ENCODE assay signal across 23 mouse cellular contexts in the genomic region with DNA sequence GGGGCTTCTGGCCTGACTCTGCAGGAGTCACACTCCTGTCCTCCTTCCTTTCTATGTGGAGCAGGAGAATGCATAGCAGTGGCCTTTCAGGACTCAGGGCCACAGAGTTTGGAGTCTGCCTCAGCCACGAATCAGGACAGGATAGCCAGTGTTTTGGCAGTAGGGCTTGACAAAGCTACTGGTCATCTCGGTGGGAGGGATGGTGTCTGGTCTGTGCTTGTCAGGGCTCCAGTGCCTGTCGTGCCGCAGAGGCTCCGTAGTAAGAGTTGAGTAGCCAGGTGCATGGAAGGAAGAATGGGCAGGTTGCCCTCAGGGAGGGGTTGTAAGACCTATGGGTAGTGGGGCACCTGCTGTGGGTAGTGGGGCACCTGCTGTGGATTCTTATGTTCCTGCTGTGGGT.
DNase-seq lines count a peak whose midpoint lies in the region; ATAC-seq and TF ChIP-seq lines count a peak whose summit lies in the region.
"Had no signal": no experiment of that assay in that cellular context is flagged by ENCODE, and none has a peak within 500 bp of the region (broad histone marks: within the 10 kb centered on the region; RNA-seq: fewer than 3 reads in every experiment).

No protein-coding gene starts in this region.

- no peaks in the 10 kb centered on the region for H3K36me3 ChIP-seq in midbrain, embryonic 11.5 days (ENCODE audit: control insufficient read depth, insufficient read depth, low read length)
- H3K36me3 ChIP-seq: embryonic facial prominence, embryonic 12.5 days; embryonic facial prominence, embryonic 15.5 days; heart, embryonic 10.5 days; hindbrain, embryonic 12.5 days; hindbrain, embryonic 15.5 days had no signal

- H3K27ac ChIP-seq in cerebellum, adult 2 months (ENCODE audit: insufficient read depth, low read length) = peak overlapping the region; percentile 29
- no peak overlapping the region for H3K27ac ChIP-seq in midbrain, embryonic 11.5 days (ENCODE audit: low read depth, low read length)
- H3K27ac ChIP-seq: embryonic facial prominence, embryonic 12.5 days; embryonic facial prominence, embryonic 15.5 days; forebrain, embryonic 13.5 days; heart, adult 2 months; heart, embryonic 10.5 days; hindbrain, embryonic 12.5 days; hindbrain, embryonic 15.5 days had no signal

- peak; percentile 65; the same call in 1 of the 2 replicates for ATAC-seq in cerebellum, adult (ENCODE audit: insufficient number of reproducible peaks, low FRiP score, low TSS enrichment)
- ATAC-seq in erythroid progenitor cell, adult 5-6 weeks (replicated peaks; ENCODE audit: low FRiP score, poor library complexity, severe bottlenecking) = no peak
- no peak for ATAC-seq in midbrain, embryonic 11.5 days (ENCODE audit: low FRiP score)
- ATAC-seq: activated CD4-positive, CD25-positive, alpha-beta regulatory T cell, adult 4 months; forebrain, embryonic 13.5 days; forebrain, embryonic 16.5 days; intestine, postnatal 0 days had no signal

- WGBS in cerebellum, adult 2 months = 13% methylated on average over 5 of the region's 5 CpGs
- WGBS in midbrain, embryonic 11.5 days = 81% methylated on average over 5 of the region's 5 CpGs

- H3K4me3 ChIP-seq in cerebellum, adult 2 months (replicated peaks; ENCODE audit: insufficient read depth, low read depth, low read length) = no peak overlapping the region
- no peak overlapping the region for H3K4me3 ChIP-seq in midbrain, embryonic 11.5 days (ENCODE audit: low read depth, low read length)
- H3K4me3 ChIP-seq: embryonic facial prominence, embryonic 12.5 days; embryonic facial prominence, embryonic 15.5 days; forebrain, embryonic 13.5 days; heart, adult 2 months; heart, embryonic 10.5 days; hindbrain, embryonic 12.5 days; hindbrain, embryonic 15.5 days had no signal

- H3K9ac ChIP-seq in midbrain, embryonic 11.5 days (ENCODE audit: low read length) = no peak overlapping the region
- H3K9ac ChIP-seq: embryonic facial prominence, embryonic 12.5 days; embryonic facial prominence, embryonic 15.5 days; forebrain, embryonic 13.5 days; hindbrain, embryonic 12.5 days; hindbrain, embryonic 15.5 days had no signal

- H3K9me3 ChIP-seq in midbrain, embryonic 11.5 days (ENCODE audit: control insufficient read depth, low read length) = no peaks in the 10 kb centered on the region
- H3K9me3 ChIP-seq: embryonic facial prominence, embryonic 12.5 days; embryonic facial prominence, embryonic 15.5 days; forebrain, embryonic 13.5 days; heart, embryonic 10.5 days; hindbrain, embryonic 12.5 days; hindbrain, embryonic 15.5 days had no signal

- no peak overlapping the region for H3K4me2 ChIP-seq in midbrain, embryonic 11.5 days
- H3K4me2 ChIP-seq: embryonic facial prominence, embryonic 12.5 days; embryonic facial prominence, embryonic 15.5 days; forebrain, embryonic 13.5 days; hindbrain, embryonic 12.5 days; hindbrain, embryonic 15.5 days had no signal

- no peak for TF ChIP-seq CTCF in cerebellum, adult 2 months (IDR thresholded peaks at IDR 0.05; ENCODE audit: borderline replicate concordance, insufficient read depth, low read depth, low read length)

- TF ChIP-seq POLR2A in cerebellum, adult 2 months (IDR thresholded peaks at IDR 0.05; ENCODE audit: borderline replicate concordance, insufficient read depth, low read length) = no peak

- no peaks in the 10 kb centered on the region for H3K27me3 ChIP-seq in cerebellum, adult 2 months (ENCODE audit: control insufficient read depth, insufficient read depth, low read length)
- H3K27me3 ChIP-seq in midbrain, embryonic 11.5 days (ENCODE audit: control insufficient read depth, insufficient read depth, low read length) = no peaks in the 10 kb centered on the region
- H3K27me3 ChIP-seq: embryonic facial prominence, embryonic 12.5 days; embryonic facial prominence, embryonic 15.5 days; hindbrain, embryonic 12.5 days; hindbrain, embryonic 15.5 days had no signal

- DNase-seq in cerebellum, postnatal 4 days (ENCODE audit: low spot score in 2 of 2) = no peak
- peak; percentile 80 to 85 for DNase-seq in cerebellum, adult 2 months
- DNase-seq in cerebellum, adult 9-11 months = peak; percentile 86
- peak; percentile 68 to 72 for DNase-seq in cerebellum, postnatal 36 days
- DNase-seq in right cerebral cortex, postnatal 36 days (ENCODE audit: low spot score in 2 of 2) = no peak
- no peak for DNase-seq in midbrain, embryonic 11.5 days (ENCODE audit: low spot score, missing footprints)
- DNase-seq: adrenal gland, postnatal 10 days; adrenal gland, postnatal 36 days; gastrocnemius, postnatal 10 days; gastrocnemius, postnatal 36 days; heart, adult 2 months; kidney, adult 8-10 months had no signal

- peaks cover 50% of the 10 kb centered on the region for H3K4me1 ChIP-seq in cerebellum, adult 2 months (ENCODE audit: control insufficient read depth, insufficient read depth, low read length)
- H3K4me1 ChIP-seq in midbrain, embryonic 11.5 days (ENCODE audit: control insufficient read depth, insufficient read depth, low read length) = no peaks in the 10 kb centered on the region
- H3K4me1 ChIP-seq: embryonic facial prominence, embryonic 12.5 days; embryonic facial prominence, embryonic 15.5 days; forebrain, embryonic 13.5 days; heart, embryonic 10.5 days; hindbrain, embryonic 12.5 days had no signal

Comparison
In these comparisons a context has a peak if more than half of its experiments do, and no peak if none do; other contexts are left out.
1. DNase-seq: peak in cerebellum, adult 2 months (2 of 2), cerebellum, adult 9-11 months (single experiment) and cerebellum, postnatal 36 days (2 of 2); none in cerebellum, postnatal 4 days (0 of 2), right cerebral cortex, postnatal 36 days (0 of 2) and midbrain, embryonic 11.5 days (single experiment).